8 mouse cellular contexts compared by ENCODE assay signal in genomic region chr13:9494726-9495125, GRCm38 (mm10).
DNase-seq lines count a peak whose midpoint lies in the region; ATAC-seq and TF ChIP-seq lines count a peak whose summit lies in the region.

No protein-coding gene starts in this region.

- no peak overlapping the region for H3K9ac ChIP-seq in ES-E14 (ENCODE audit: insufficient read depth, low read depth, low read length, poor library complexity, severe bottlenecking)
- H3K9ac ChIP-seq in forebrain, embryonic 15.5 days (replicated peaks): no peak overlapping the region
- no peak overlapping the region for H3K9ac ChIP-seq in hindbrain, embryonic 16.5 days (ENCODE audit: low read depth, low read length)
- H3K9ac ChIP-seq in liver, embryonic 15.5 days: no peak overlapping the region
- H3K9ac ChIP-seq in neural tube, embryonic 12.5 days: no peak overlapping the region

- DNase-seq in embryo, embryonic 10 days (ENCODE audit: low spot score): peak; percentile 11
- no peak for DNase-seq in embryo, embryonic 9.5 days (ENCODE audit: extremely low spot score)
- DNase-seq in ES-E14 (ENCODE audit: low read depth, low spot score): no peak
- no peak for DNase-seq in c-Kit-positive CD71-positive TER-119-positive erythroid progenitor cells, embryonic 14.5 days (ENCODE audit: low spot score)

- H3K27ac ChIP-seq in ES-E14 (ENCODE audit: insufficient read depth, low read depth, low read length, poor library complexity, severe bottlenecking): no peak overlapping the region
- no peak overlapping the region for H3K27ac ChIP-seq in forebrain, embryonic 15.5 days (replicated peaks)
- H3K27ac ChIP-seq in hindbrain, embryonic 16.5 days (ENCODE audit: low read depth, low read length): no peak overlapping the region
- no peak overlapping the region for H3K27ac ChIP-seq in liver, embryonic 15.5 days (replicated peaks)
- H3K27ac ChIP-seq in neural tube, embryonic 12.5 days: no peak overlapping the region

- in situ Hi-C loops in ES-E14 (cut with MboI; ENCODE audit: low sequenced_read_pairs in 2 of 2, unreplicated experiment in 2 of 2): no loop called here

- H3K27me3 ChIP-seq in forebrain, embryonic 15.5 days: no peaks in the 10 kb centered on the region
- no peaks in the 10 kb centered on the region for H3K27me3 ChIP-seq in hindbrain, embryonic 16.5 days (replicated peaks; ENCODE audit: control insufficient read depth, insufficient read depth, low read length)
- no peaks in the 10 kb centered on the region for H3K27me3 ChIP-seq in liver, embryonic 15.5 days
- no peaks in the 10 kb centered on the region for H3K27me3 ChIP-seq in neural tube, embryonic 12.5 days (replicated peaks)

- 0 out of 2 replicates have a peak, but pooled peaks have one; percentile 41 for ATAC-seq in forebrain, embryonic 15.5 days (replicated peaks)
- ATAC-seq in hindbrain, embryonic 16.5 days: no peak
- ATAC-seq in liver, embryonic 15.5 days (ENCODE audit: insufficient read depth): no peak
- ATAC-seq in neural tube, embryonic 12.5 days (ENCODE audit: low FRiP score, low read depth): no peak

- H3K4me1 ChIP-seq in ES-E14 (ENCODE audit: control insufficient read depth in 2 of 2, insufficient read depth in 2 of 2, low read length in 2 of 2, poor library complexity in 1 of 2): 0 out of 4 replicates have a peak, but pooled peaks cover 0 to 2% of the 10 kb centered on the region in 2 experiments
- no peaks in the 10 kb centered on the region for H3K4me1 ChIP-seq in forebrain, embryonic 15.5 days
- no peaks in the 10 kb centered on the region; the same call in 1 of the 2 replicates for H3K4me1 ChIP-seq in hindbrain, embryonic 16.5 days (ENCODE audit: control insufficient read depth, insufficient read depth, low read depth, low read length)
- H3K4me1 ChIP-seq in liver, embryonic 15.5 days (replicated peaks): no peaks in the 10 kb centered on the region
- H3K4me1 ChIP-seq in neural tube, embryonic 12.5 days: 0 out of 2 replicates have a peak, but pooled peaks cover 5% of the 10 kb centered on the region

- no peaks in the 10 kb centered on the region for H3K9me3 ChIP-seq in ES-E14 (ENCODE audit: control insufficient read depth, insufficient read depth, low read depth, low read length)
- H3K9me3 ChIP-seq in forebrain, embryonic 15.5 days: no peaks in the 10 kb centered on the region
- H3K9me3 ChIP-seq in hindbrain, embryonic 16.5 days (ENCODE audit: control insufficient read depth, low read length): no peaks in the 10 kb centered on the region
- no peaks in the 10 kb centered on the region for H3K9me3 ChIP-seq in liver, embryonic 15.5 days (replicated peaks)
- no peaks in the 10 kb centered on the region for H3K9me3 ChIP-seq in neural tube, embryonic 12.5 days

- 72% methylated on average over 21 of the region's 21 CpGs for WGBS in forebrain, embryonic 15.5 days
- WGBS in hindbrain, embryonic 16.5 days: 71% methylated on average over 21 of the region's 21 CpGs
- 51% methylated on average over 21 of the region's 21 CpGs for WGBS in liver, embryonic 15.5 days (ENCODE audit: insufficient replicate concordance)
- WGBS in neural tube, embryonic 12.5 days: 69% methylated on average over 21 of the region's 21 CpGs

- H3K4me2 ChIP-seq in forebrain, embryonic 15.5 days (replicated peaks): peak overlapping the region; percentile 10
- H3K4me2 ChIP-seq in hindbrain, embryonic 16.5 days (ENCODE audit: low read length): peak overlapping the region; percentile 25
- peak overlapping the region; percentile 51 for H3K4me2 ChIP-seq in liver, embryonic 15.5 days
- H3K4me2 ChIP-seq in neural tube, embryonic 12.5 days (replicated peaks): peak overlapping the region; percentile 36

- H3K4me3 ChIP-seq in ES-E14 (ENCODE audit: insufficient read depth in 1 of 2, low read depth in 1 of 2, low read length in 2 of 2, poor library complexity in 1 of 2, severe bottlenecking in 1 of 2): peak overlapping the region; percentile 12 to 49; a peak in 3 of 4 replicates
- no peak overlapping the region for H3K4me3 ChIP-seq in forebrain, embryonic 15.5 days
- peak overlapping the region; percentile 7; the same call in 1 of the 2 replicates for H3K4me3 ChIP-seq in hindbrain, embryonic 16.5 days (ENCODE audit: low read length)
- H3K4me3 ChIP-seq in liver, embryonic 15.5 days (replicated peaks): peak overlapping the region; percentile 46
- H3K4me3 ChIP-seq in neural tube, embryonic 12.5 days: 0 out of 2 replicates have a peak overlapping the region, but pooled peaks have one; percentile 3

- H3K36me3 ChIP-seq in ES-E14 (ENCODE audit: control insufficient read depth, insufficient read depth, low read length, poor library complexity, severe bottlenecking): no peaks in the 10 kb centered on the region
- no peaks in the 10 kb centered on the region for H3K36me3 ChIP-seq in forebrain, embryonic 15.5 days
- H3K36me3 ChIP-seq in hindbrain, embryonic 16.5 days (ENCODE audit: control insufficient read depth, insufficient read depth, low read length): no peaks in the 10 kb centered on the region
- H3K36me3 ChIP-seq in liver, embryonic 15.5 days (replicated peaks): no peaks in the 10 kb centered on the region
- no peaks in the 10 kb centered on the region for H3K36me3 ChIP-seq in neural tube, embryonic 12.5 days

TF ChIP-seq in ES-E14, 5 proteins besides CTCF, POLR2A, EP300 and RAD21:
- TF ChIP-seq ZC3H11A (IDR thresholded peaks at IDR 0.05; ENCODE audit: borderline replicate concordance, low read depth, low read length): no peak
- no peak for TF ChIP-seq CHD2 (IDR thresholded peaks at IDR 0.05; ENCODE audit: low read depth, low read length)
- TF ChIP-seq MAFK (IDR thresholded peaks at IDR 0.05; ENCODE audit: insufficient read depth, low read depth, low read length): no peak
- TF ChIP-seq ZNF384 (IDR thresholded peaks at IDR 0.05; ENCODE audit: low read depth, low read length): no peak
- no peak for TF ChIP-seq HCFC1 (IDR thresholded peaks at IDR 0.05; ENCODE audit: borderline replicate concordance, insufficient read depth, low read length)
